Mouse (Mus musculus) heart, embryonic 11.5 days (tissue): ENCODE data around the gene Pigt. TPM values are rescaled to one million over a fixed set of nuclear protein-coding genes. Genes with fewer than 3 reads are reported as not detected.

Experiments
- ATAC-seq: fragments of 200-750 bp; cut with Nextera tagmentation; replicated peaks from 2 replicates; pipeline ENCODE4 v1.8.0; 2017; ENCODE audit warnings: moderate library complexity; ENCODE audit not compliant: insufficient number of reproducible peaks, low FRiP score, low TSS enrichment
- H3K27ac ChIP-seq: fragments of 300-500 bp; sonication (generic); 2 replicates; pipeline ENCODE4 v1.5.1; 2014; ENCODE audit warnings: mild to moderate bottlenecking, low read depth, low read length
- H3K27me3 ChIP-seq: fragments of 300-500 bp; sonication (generic); 2 replicates; pipeline ENCODE4 v1.6.1; 2014; ENCODE audit warnings: mild to moderate bottlenecking, low read length, mixed read lengths; ENCODE audit not compliant: control insufficient read depth, insufficient read depth
- H3K36me3 ChIP-seq: fragments of 300-500 bp; sonication (generic); 2 replicates; pipeline ENCODE4 v1.6.1; 2014; ENCODE audit warnings: mild to moderate bottlenecking, low read length, moderate library complexity, mixed read lengths; ENCODE audit not compliant: control insufficient read depth, insufficient read depth
- H3K4me1 ChIP-seq: fragments of 300-500 bp; sonication (generic); 2 replicates; pipeline ENCODE4 v1.6.1; 2014; ENCODE audit warnings: low read length; ENCODE audit not compliant: control insufficient read depth, insufficient read depth
- H3K4me2 ChIP-seq: fragments of 300-500 bp; sonication (generic); 2 replicates; pipeline ENCODE4 v1.6.1; 2014; ENCODE audit warnings: mild to moderate bottlenecking, moderate library complexity
- H3K4me3 ChIP-seq: fragments of 300-500 bp; sonication (generic); 2 replicates; pipeline ENCODE4 v1.5.1; 2014; ENCODE audit warnings: low read depth, low read length
- H3K9ac ChIP-seq: fragments of 300-500 bp; sonication (generic); 2 replicates; pipeline ENCODE4 v1.6.1; 2014; ENCODE audit warnings: mild to moderate bottlenecking, low read depth, low read length, moderate library complexity
- H3K9me3 ChIP-seq: fragments of 300-500 bp; sonication (generic); replicated peaks from 2 replicates; pipeline ENCODE4 v1.6.1; 2016; ENCODE audit warnings: low read length; ENCODE audit not compliant: control insufficient read depth
- WGBS: fragments of 180-500 bp; shearing (Covaris S2); extraction: QIAGEN DNeasy Blood & Tissue Kit; methylation state at CpG from one replicate; pipeline ENCODE4 v1.1.7; 2014; ENCODE audit not compliant: insufficient replicate concordance; 5-methylcytosine and 5-hydroxymethylcytosine counted together
- polyA plus RNA-seq: library from polyadenylated mRNA; unstranded; fragments of >200 nt; fragmentation: Nextera tagmentation; extraction: Ambion mirVana; gene quantifications from 2 replicates; pipeline ENCODE4 v1.2.1, GENCODE M21; 2014

The Pigt gene
- polyA plus RNA-seq, 1 experiment from 2014 or later, result 63.0 TPM

- H3K27ac ChIP-seq, result no peak overlapping the region
- H3K27me3 ChIP-seq, result peaks cover 3% of the 10 kb centered on the region; the same call in 1 of the 2 replicates
- ATAC-seq, result no peak; the same call in 1 of the 2 replicates
- no peak overlapping the region for H3K9ac ChIP-seq
- H3K4me1 ChIP-seq, result no peaks in the 10 kb centered on the region
- WGBS, result 8% methylated on average over 3 of the region's 3 CpGs
- no peaks in the 10 kb centered on the region for H3K36me3 ChIP-seq
- H3K4me2 ChIP-seq, result no peak overlapping the region
- no peaks in the 10 kb centered on the region for H3K9me3 ChIP-seq
- H3K4me3 ChIP-seq, result no peak overlapping the region
These were observed 23.5 kb downstream of the Pigt start for GRCm38 (mm10) chr2:164520782-164521181.

- Histone ChIP-seq H3K4me2 (no peak overlapping the region), H3K9me3 (no peaks in the 10 kb centered on the region), H3K4me3 (no peak overlapping the region), H3K4me1 (no peaks in the 10 kb centered on the region), H3K9ac (no peak overlapping the region), H3K27ac (no peak overlapping the region), H3K27me3 (peaks cover 3% of the 10 kb centered on the region; the same call in 1 of the 2 replicates), H3K36me3 (no peaks in the 10 kb centered on the region)
- ATAC-seq, result no peak
- WGBS, result 15% methylated on average over 11 of the region's 11 CpGs
These were observed 24.5 kb downstream of the Pigt start for GRCm38 (mm10) chr2:164521841-164522240.

GRCm38 (mm10) chr2:164522280-164522679, 25.0 kb downstream of the Pigt start:
- no peak overlapping the region for H3K9ac ChIP-seq
- H3K36me3 ChIP-seq, result no peaks in the 10 kb centered on the region
- no peak overlapping the region for H3K4me3 ChIP-seq
- H3K27ac ChIP-seq, result no peak overlapping the region
- H3K4me1 ChIP-seq, result no peaks in the 10 kb centered on the region
- H3K27me3 ChIP-seq, result peaks cover 3% of the 10 kb centered on the region; the same call in 1 of the 2 replicates
- WGBS, result 22% methylated on average over 8 of the region's 8 CpGs
- H3K9me3 ChIP-seq, result no peaks in the 10 kb centered on the region
- no peak for ATAC-seq
- H3K4me2 ChIP-seq, result no peak overlapping the region

- Histone ChIP-seq H3K4me3 (no peak overlapping the region), H3K4me2 (no peak overlapping the region), H3K4me1 (no peaks in the 10 kb centered on the region), H3K27ac (no peak overlapping the region), H3K9ac (no peak overlapping the region), H3K27me3 (peaks cover 3% of the 10 kb centered on the region; the same call in 1 of the 2 replicates), H3K36me3 (no peaks in the 10 kb centered on the region), H3K9me3 (no peaks in the 10 kb centered on the region)
- 69% methylated on average over 10 of the region's 10 CpGs for WGBS
- ATAC-seq, result no peak
These were observed 26.0 kb downstream of the Pigt start for GRCm38 (mm10) chr2:164523301-164523773.

GRCm38 (mm10) chr2:164528557-164528956, 31.2 kb downstream of the Pigt start:
- no peaks in the 10 kb centered on the region for H3K4me1 ChIP-seq
- no peak for ATAC-seq
- H3K36me3 ChIP-seq, result no peaks in the 10 kb centered on the region
- H3K27me3 ChIP-seq, result no peaks in the 10 kb centered on the region
- no peaks in the 10 kb centered on the region for H3K9me3 ChIP-seq
- no peak overlapping the region for H3K4me3 ChIP-seq
- 65% methylated on average over 5 of the region's 5 CpGs for WGBS
- no peak overlapping the region for H3K4me2 ChIP-seq
- no peak overlapping the region for H3K9ac ChIP-seq
- H3K27ac ChIP-seq, result no peak overlapping the region

GRCm38 (mm10) chr2:164531169-164531568, 33.8 kb downstream of the Pigt start:
- no peak overlapping the region for H3K4me2 ChIP-seq
- H3K36me3 ChIP-seq, result no peaks in the 10 kb centered on the region
- H3K4me3 ChIP-seq, result no peak overlapping the region
- no peak for ATAC-seq
- H3K9ac ChIP-seq, result no peak overlapping the region
- no peaks in the 10 kb centered on the region for H3K4me1 ChIP-seq
- no peak overlapping the region for H3K27ac ChIP-seq
- 4% methylated on average over 3 of the region's 3 CpGs for WGBS
- H3K27me3 ChIP-seq, result no peaks in the 10 kb centered on the region
- no peaks in the 10 kb centered on the region for H3K9me3 ChIP-seq

GRCm38 (mm10) chr2:164534315-164534714, 37.0 kb downstream of the Pigt start:
- ATAC-seq, result no peak
- H3K4me3 ChIP-seq, result no peak overlapping the region
- H3K36me3 ChIP-seq, result no peaks in the 10 kb centered on the region
- H3K9me3 ChIP-seq, result no peaks in the 10 kb centered on the region
- no peaks in the 10 kb centered on the region for H3K4me1 ChIP-seq
- 69% methylated on average over 10 of the region's 10 CpGs for WGBS
- H3K27me3 ChIP-seq, result no peaks in the 10 kb centered on the region
- H3K4me2 ChIP-seq, result no peak overlapping the region
- H3K9ac ChIP-seq, result no peak overlapping the region
- no peak overlapping the region for H3K27ac ChIP-seq

- Histone ChIP-seq H3K4me3 (no peak overlapping the region), H3K4me1 (no peaks in the 10 kb centered on the region), H3K9me3 (no peaks in the 10 kb centered on the region), H3K27ac (no peak overlapping the region), H3K4me2 (no peak overlapping the region), H3K27me3 (no peaks in the 10 kb centered on the region), H3K36me3 (no peaks in the 10 kb centered on the region), H3K9ac (no peak overlapping the region)
- ATAC-seq, result no peak
- WGBS, result 69% methylated on average over 4 of the region's 4 CpGs
These were observed 39.7 kb downstream of the Pigt start for GRCm38 (mm10) chr2:164537003-164537402.

GRCm38 (mm10) chr2:164540652-164541427, 43.5 kb downstream of the Pigt start:
- no peaks in the 10 kb centered on the region for H3K27me3 ChIP-seq
- H3K4me1 ChIP-seq, result no peaks in the 10 kb centered on the region
- H3K4me2 ChIP-seq, result no peak overlapping the region
- H3K27ac ChIP-seq, result no peak overlapping the region
- WGBS, result 51% methylated on average over 8 of the region's 8 CpGs
- no peak overlapping the region for H3K4me3 ChIP-seq
- H3K9me3 ChIP-seq, result no peaks in the 10 kb centered on the region
- H3K9ac ChIP-seq, result no peak overlapping the region
- no peaks in the 10 kb centered on the region for H3K36me3 ChIP-seq
- ATAC-seq, result no peak
